Mouse (Mus musculus) lung, postnatal 0 days (tissue): ENCODE measurements around the gene Washc2. TPM values are rescaled to one million over a fixed set of nuclear protein-coding genes. Genes with fewer than 3 reads are reported as not detected.

Experiments used
- ATAC-seq: fragments of 200-750 bp; cut with Nextera tagmentation; 2 replicates; pipeline ENCODE4 v1.8.0; 2017; ENCODE audit warnings: moderate library complexity
- DNase-seq: peaks from one replicate; pipeline ENCODE4 v3.0.0-alpha.2; 2016; ENCODE audit warnings: low spot score
- H3K27ac ChIP-seq: fragments of 300-500 bp; sonication (generic); 2 replicates; pipeline ENCODE4 v1.5.1; 2014; ENCODE audit warnings: antibody characterized with exemption, mild to moderate bottlenecking, low read length, mixed read lengths
- H3K27me3 ChIP-seq: fragments of 300-500 bp; sonication (generic); replicated peaks from 2 replicates; pipeline ENCODE4 v1.6.1; 2014; ENCODE audit warnings: low read length, mixed read lengths; ENCODE audit not compliant: insufficient read depth
- H3K36me3 ChIP-seq: fragments of 300-500 bp; sonication (generic); 2 replicates; pipeline ENCODE4 v1.6.1; 2014; ENCODE audit warnings: low read length, mixed read lengths; ENCODE audit not compliant: insufficient read depth
- H3K4me1 ChIP-seq: fragments of 300-500 bp; sonication (generic); 2 replicates; pipeline ENCODE4 v1.6.1; 2014; ENCODE audit warnings: antibody characterized with exemption, low read depth, low read length, mixed read lengths; ENCODE audit not compliant: insufficient read depth
- H3K4me2 ChIP-seq: fragments of 300-500 bp; sonication (generic); replicated peaks from 2 replicates; pipeline ENCODE4 v1.6.1; 2014; ENCODE audit warnings: low read depth, mild to moderate bottlenecking, low read length, moderate library complexity, mixed read lengths
- H3K4me3 ChIP-seq: fragments of 300-500 bp; sonication (generic); 2 replicates; pipeline ENCODE4 v1.5.1; 2014; ENCODE audit warnings: low read depth, low read length
- H3K9ac ChIP-seq: fragments of 300-500 bp; sonication (generic); replicated peaks from 2 replicates; pipeline ENCODE4 v1.6.1; 2014; ENCODE audit warnings: low read depth, mild to moderate bottlenecking
- H3K9me3 ChIP-seq: fragments of 300-500 bp; sonication (generic); 2 replicates; pipeline ENCODE4 v1.6.1; 2016; ENCODE audit warnings: low read length, mixed read lengths
- CTCF ChIP-seq: IDR thresholded peaks from 2 replicates; pipeline ENCODE4 v1.5.1; 2016; ENCODE audit warnings: antibody characterized with exemption, mild to moderate bottlenecking
- EP300 ChIP-seq: IDR thresholded peaks from 2 replicates; pipeline ENCODE4 v1.6.1; 2016; ENCODE audit warnings: antibody characterized with exemption, mild to moderate bottlenecking, control low read depth
- WGBS: fragments of 180-500 bp; shearing (Covaris S2); extraction: QIAGEN DNeasy Blood & Tissue Kit; methylation state at CpG from one replicate; pipeline ENCODE4 v1.1.7; 2014; 5-methylcytosine and 5-hydroxymethylcytosine counted together
- polyA plus RNA-seq: library from polyadenylated mRNA; unstranded; fragments of >200 nt; fragmentation: Nextera tagmentation; extraction: Ambion mirVana; gene quantifications from 2 replicates; pipeline ENCODE4 v1.2.1, GENCODE M21; 2015

The Washc2 gene
- polyA plus RNA-seq, 1 experiment from 2014 or later: 36.9 TPM

DNA sequence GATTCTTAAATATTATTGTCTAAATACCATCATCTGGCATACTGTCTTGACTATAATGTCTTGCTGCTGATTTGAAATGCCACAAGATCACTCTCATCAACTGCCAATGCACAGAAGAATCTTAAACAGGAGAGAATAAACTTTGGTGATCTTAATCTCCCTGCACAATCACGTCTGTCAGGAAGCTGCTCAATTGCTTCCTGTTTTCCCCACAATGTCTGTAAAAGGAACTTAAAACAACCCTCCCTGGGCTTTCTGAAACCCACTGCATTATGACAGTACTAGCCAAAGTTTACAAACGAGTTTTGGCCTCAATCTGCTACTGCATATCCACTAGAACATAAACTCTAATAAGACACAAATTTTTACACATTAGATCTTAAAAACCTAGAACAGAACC, 21.4 kb upstream of the Washc2 start:
- Histone ChIP-seq H3K9ac (no peak overlapping the region), H3K36me3 (no peaks in the 10 kb centered on the region), H3K27ac (no peak overlapping the region), H3K4me1 (0 out of 2 replicates have a peak, but pooled peaks cover 3% of the 10 kb centered on the region), H3K4me3 (no peak overlapping the region), H3K27me3 (no peaks in the 10 kb centered on the region), H3K9me3 (no peaks in the 10 kb centered on the region), H3K4me2 (no peak overlapping the region)
- ATAC-seq: no peak
- TF ChIP-seq EP300 (no peak), CTCF (no peak)
- peak; percentile 11 for DNase-seq
- 21% methylated on average over 2 of the region's 2 CpGs for WGBS

DNA sequence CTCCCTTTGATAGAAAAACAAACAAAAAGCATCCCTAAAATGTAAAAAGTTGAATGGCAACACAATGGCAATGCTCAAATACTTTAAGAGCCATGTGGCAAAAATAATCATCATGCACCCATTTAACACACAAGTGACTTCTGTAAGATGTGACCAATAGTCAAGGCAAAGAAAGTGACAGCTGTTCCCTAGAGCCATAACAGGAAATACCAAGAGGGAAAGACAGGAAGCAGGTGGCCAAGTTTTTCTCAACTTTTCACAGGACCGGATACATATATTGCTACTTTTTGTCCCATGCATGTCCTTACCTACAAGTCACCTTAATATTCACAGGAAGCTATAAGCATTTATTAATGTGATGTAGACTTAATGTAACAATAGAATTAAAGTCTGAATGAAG, 18.4 kb upstream of the Washc2 start:
- Histone ChIP-seq H3K4me1 (0 out of 2 replicates have a peak, but pooled peaks cover 3% of the 10 kb centered on the region), H3K9me3 (no peaks in the 10 kb centered on the region), H3K36me3 (no peaks in the 10 kb centered on the region), H3K27me3 (no peaks in the 10 kb centered on the region), H3K4me2 (no peak overlapping the region), H3K9ac (no peak overlapping the region), H3K4me3 (no peak overlapping the region), H3K27ac (no peak overlapping the region)
- DNase-seq: peak; percentile 5
- TF ChIP-seq CTCF (no peak), EP300 (0 out of 2 replicates have a peak, but pooled peaks have one; percentile 13)
- no peak for ATAC-seq
- 39% methylated on average over 1 of the region's 1 CpGs for WGBS

DNA sequence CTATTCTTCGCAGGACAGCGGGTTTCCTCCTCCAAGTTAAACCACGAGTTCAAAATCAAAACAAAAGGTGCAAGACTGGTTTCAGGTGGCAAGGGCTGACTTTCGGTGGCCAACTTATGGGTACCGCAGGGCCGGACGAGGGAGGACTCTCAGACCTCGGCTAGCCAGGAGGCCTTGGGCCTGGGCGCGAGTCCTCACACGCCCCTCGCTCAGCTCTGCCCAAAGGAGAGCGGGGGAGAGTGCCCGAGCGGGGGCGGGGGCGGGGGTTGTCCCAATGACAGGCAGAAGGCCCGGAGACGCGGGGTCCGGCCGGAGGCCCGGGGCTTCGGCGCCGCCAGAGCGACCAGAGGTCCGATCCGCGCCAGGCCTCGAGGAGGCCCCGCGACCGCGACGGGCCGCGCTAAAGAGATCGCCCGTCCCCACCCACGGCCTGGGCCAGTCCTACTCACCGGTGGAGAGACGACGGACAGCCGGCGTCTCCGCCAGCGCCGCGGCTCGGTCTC, 15.0 kb upstream of the Washc2 start:
- Histone ChIP-seq H3K27ac (peak overlapping the region; percentile 87), H3K4me2 (peak overlapping the region; percentile 84), H3K4me3 (peak overlapping the region; percentile 88), H3K9me3 (no peaks in the 10 kb centered on the region), H3K4me1 (0 out of 2 replicates have a peak, but pooled peaks cover 3% of the 10 kb centered on the region), H3K36me3 (no peaks in the 10 kb centered on the region), H3K27me3 (no peaks in the 10 kb centered on the region), H3K9ac (peak overlapping the region; percentile 84)
- DNase-seq (no peak), ATAC-seq (peak; percentile 85)
- TF ChIP-seq EP300 (no peak), CTCF (no peak)
- 0% methylated on average over 19 of the region's 51 CpGs for WGBS

GRCm38 (mm10) chr6:116193394-116194393, 14.1 kb upstream of the Washc2 start, which contains the start of gene Tmcc1:
Gene Tmcc1, minus strand, starts transcription at chr6:116193486.
- Histone ChIP-seq H3K4me1 (0 out of 2 replicates have a peak, but pooled peaks cover 3% of the 10 kb centered on the region), H3K9me3 (no peaks in the 10 kb centered on the region), H3K9ac (peak within 1 kb of the TSS; percentile 84), H3K36me3 (no peaks in the 10 kb centered on the region), H3K4me3 (peak within 1 kb of the TSS; percentile 88), H3K27ac (peak within 1 kb of the TSS; percentile 87), H3K4me2 (peak within 1 kb of the TSS; percentile 84), H3K27me3 (no peaks in the 10 kb centered on the region)
- TF ChIP-seq CTCF (peak; percentile 45), EP300 (no peak)
- DNase-seq (peak; percentile 97), ATAC-seq (peak; percentile 96)
- WGBS: 2% methylated on average over 47 of the region's 68 CpGs

- Histone ChIP-seq H3K4me2 (no peak overlapping the region), H3K27me3 (no peaks in the 10 kb centered on the region), H3K9me3 (no peaks in the 10 kb centered on the region), H3K27ac (no peak overlapping the region), H3K4me3 (no peak overlapping the region), H3K4me1 (0 out of 2 replicates have a peak, but pooled peaks cover 3% of the 10 kb centered on the region), H3K9ac (no peak overlapping the region), H3K36me3 (no peaks in the 10 kb centered on the region)
- TF ChIP-seq CTCF (no peak), EP300 (no peak)
- DNase-seq: no peak
- ATAC-seq: no peak
- WGBS: 66% methylated on average over 8 of the region's 8 CpGs
Observed at GRCm38 (mm10) chr6:116195811-116196210, 12.0 kb upstream of the Washc2 start.

DNA sequence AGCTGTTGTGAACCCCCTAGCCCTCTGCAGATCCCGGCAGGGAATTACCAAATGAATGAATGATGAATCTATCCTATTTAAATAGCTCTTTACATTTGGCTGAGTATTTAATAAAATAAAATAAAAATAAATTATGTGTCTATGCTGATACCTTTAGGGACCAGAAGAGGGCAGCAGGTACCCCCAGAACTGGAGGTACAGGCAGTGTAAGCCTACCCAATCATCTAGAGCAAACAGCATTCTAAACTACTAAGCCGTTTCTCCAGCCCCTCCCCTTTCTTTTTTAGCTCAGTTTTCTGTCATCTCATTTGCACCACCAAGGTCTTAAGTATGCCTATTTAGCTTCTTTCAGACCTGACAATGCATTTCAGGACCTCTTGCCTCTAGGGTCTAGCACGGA, 9.7 kb upstream of the Washc2 start:
- no peak for TF ChIP-seq EP300
- peak; percentile 69 for TF ChIP-seq CTCF
- Histone ChIP-seq H3K36me3 (no peaks in the 10 kb centered on the region), H3K9ac (no peak overlapping the region), H3K27ac (no peak overlapping the region), H3K4me3 (no peak overlapping the region), H3K4me1 (no peaks in the 10 kb centered on the region), H3K9me3 (no peaks in the 10 kb centered on the region), H3K4me2 (no peak overlapping the region), H3K27me3 (no peaks in the 10 kb centered on the region)
- ATAC-seq: 0 out of 2 replicates have a peak, but pooled peaks have one; percentile 30
- DNase-seq: peak; percentile 66
- 35% methylated on average over 3 of the region's 3 CpGs for WGBS
